Mouse (Mus musculus): ENCODE measurements at regions not wholly inside any gene's neighbourhood (a gene's known extent, or its start where the extent isn't known, plus 50 kb on each side); places are given as distances from the start of the nearest gene placed in this dataset.

- TF ChIP-seq POLR2A (IDR thresholded peaks at IDR 0.05; ENCODE audit: low read depth, low read length) (no peak), CTCF (IDR thresholded peaks at IDR 0.05; ENCODE audit: borderline replicate concordance, insufficient read depth, low read length) (no peak)
Observed at GRCm38 (mm10) chr2:72800696-72801095, 179.6 kb downstream of the Sp3 start.

Data from embryonic fibroblast, embryonic 13.5 days (primary cell).